Mouse (Mus musculus) heart, postnatal 25 days (tissue): Measurements from ENCODE around the gene Gm10842. TPM values are rescaled to one million over a fixed set of nuclear protein-coding genes. Genes with fewer than 3 reads are reported as not detected.
"Not testable (repeated sequence)": the region's sequence is repeated elsewhere in the genome, so short reads cannot be mapped to it uniquely, and the experiment has no call there.

Source experiments
- DNase-seq: peaks from one replicate; pipeline ENCODE4 v3.0.0; 2022; ENCODE audit warnings: low spot score
- intact Hi-C: fragments of 180-260 bp; cut with DNase I; formaldehyde crosslinking; loops from one replicate; pipeline ENCODE4 v1.15.1; 2025
- total RNA-seq, 2 experiments: library from RNA; stranded (reverse); gene quantifications; 2 replicates each; pipeline ENCODE4 v1.2.3; 2021

The Gm10842 gene
- total RNA-seq = not detected

- intact Hi-C loops = no loop called here
- no peak for DNase-seq
These were observed at the start of gene Gm10842 for GRCm38 (mm10) chr11:105146593-105146992. Gm10842 (plus strand) TSS chr11:105146893.

GRCm38 (mm10) chr11:105112448-105112847 lies 34.2 kb upstream of the Gm10842 start:
- DNase-seq, intact Hi-C loops: not testable (repeated sequence)

GRCm38 (mm10) chr11:105117814-105118213 lies 28.9 kb upstream of the Gm10842 start:
- DNase-seq = no peak
- intact Hi-C loops = no loop called here

- DNase-seq = no peak
- intact Hi-C loops = loop anchor here (10.0 kb wide), 3 partner anchors 114 to 806 kb away; no protein-coding TSS in a partner anchor
These were observed 26.1 kb upstream of the Gm10842 start for GRCm38 (mm10) chr11:105120551-105121061.

GRCm38 (mm10) chr11:105121792-105122191 lies 24.9 kb upstream of the Gm10842 start:
- DNase-seq = not testable (repeated sequence)
- intact Hi-C loops = loop anchor here (10.0 kb wide), 3 partner anchors 113 to 807 kb away; no protein-coding TSS in a partner anchor

DNA sequence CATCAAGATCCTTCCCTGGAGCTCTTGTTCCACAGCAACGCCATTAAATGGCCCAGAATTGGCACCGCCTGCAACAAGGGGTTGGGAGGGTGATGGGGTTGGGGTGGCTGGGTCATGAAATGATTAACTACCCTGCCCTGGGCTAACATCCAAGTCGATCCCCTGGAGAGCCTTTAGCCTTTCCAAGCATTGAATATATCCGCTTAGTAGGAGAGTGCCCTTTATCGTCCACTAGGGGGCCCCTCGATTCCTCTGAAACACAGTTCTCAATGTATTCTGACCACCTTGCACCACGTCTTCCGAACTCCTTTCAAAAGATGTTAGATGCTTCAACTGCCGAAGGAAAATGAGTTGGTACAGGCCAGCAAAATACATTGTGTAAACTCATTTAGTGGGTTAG lies 22.7 kb upstream of the Gm10842 start:
- intact Hi-C loops = loop anchor here (10.0 kb wide), 3 partner anchors 111 to 809 kb away; no protein-coding TSS in a partner anchor
- no peak for DNase-seq

- DNase-seq = peak; percentile 49
- intact Hi-C loops = loop anchor here (1.0 to 10.0 kb wide), 5 partner anchors 54 to 811 kb away; no protein-coding TSS in a partner anchor
These were observed 20.8 kb upstream of the Gm10842 start, which contains the start of gene Mettl2 for GRCm38 (mm10) chr11:105125735-105126519. Mettl2 (plus strand) TSS chr11:105126425.

- intact Hi-C loops = loop anchor here (1.0 to 10.0 kb wide), 5 partner anchors 54 to 812 kb away; no protein-coding TSS in a partner anchor
- no peak for DNase-seq
These were observed 20.1 kb upstream of the Gm10842 start for GRCm38 (mm10) chr11:105126520-105127029.

GRCm38 (mm10) chr11:105135692-105136091 lies 11.0 kb upstream of the Gm10842 start:
- intact Hi-C loops = no loop called here
- no peak for DNase-seq

GRCm38 (mm10) chr11:105137255-105137654 lies 9.4 kb upstream of the Gm10842 start:
- intact Hi-C loops, DNase-seq: not testable (repeated sequence)

- intact Hi-C loops, DNase-seq: not testable (repeated sequence)
These were observed 6.2 kb upstream of the Gm10842 start for GRCm38 (mm10) chr11:105140512-105140911.

- intact Hi-C loops = no loop called here
- no peak for DNase-seq
These were observed 5.6 kb upstream of the Gm10842 start for GRCm38 (mm10) chr11:105141115-105141514.

GRCm38 (mm10) chr11:105143564-105143963 lies 3.1 kb upstream of the Gm10842 start:
- intact Hi-C loops = no loop called here
- no peak for DNase-seq

- intact Hi-C loops = no loop called here
- DNase-seq = no peak
These were observed 2.6 kb upstream of the Gm10842 start for GRCm38 (mm10) chr11:105144084-105144483.

GRCm38 (mm10) chr11:105144508-105145210 lies 2.0 kb upstream of the Gm10842 start:
- no peak for DNase-seq
- intact Hi-C loops = no loop called here

GRCm38 (mm10) chr11:105145211-105145610 lies 1.5 kb upstream of the Gm10842 start:
- no peak for DNase-seq
- intact Hi-C loops = no loop called here

- no peak for DNase-seq
- intact Hi-C loops = no loop called here
These were observed 2.7 kb downstream of the Gm10842 start for GRCm38 (mm10) chr11:105149353-105149752.

GRCm38 (mm10) chr11:105149766-105150165 lies 3.1 kb downstream of the Gm10842 start:
- intact Hi-C loops = no loop called here
- DNase-seq = no peak

GRCm38 (mm10) chr11:105150691-105151090 lies 4.0 kb downstream of the Gm10842 start:
- DNase-seq = no peak
- intact Hi-C loops = no loop called here
